Comparison of ENCODE assay signal across 9 mouse cellular contexts in genomic region chr15:77691532-77692311, GRCm38 (mm10). TPM values are rescaled to one million over a fixed set of nuclear protein-coding genes. Genes with fewer than 3 reads are reported as not detected.
DNase-seq lines count a peak whose midpoint lies in the region; ATAC-seq and TF ChIP-seq lines count a peak whose summit lies in the region.
"Not testable (repeated sequence)": the region's sequence is repeated elsewhere in the genome, so short reads cannot be mapped to it uniquely, and the experiment has no call there.
"Had no signal": no experiment of that assay in that cellular context is flagged by ENCODE, and none has a peak within 500 bp of the region (broad histone marks: within the 10 kb centered on the region; RNA-seq: fewer than 3 reads in every experiment).

No protein-coding gene starts in this region.

- H3K4me2 ChIP-seq in forebrain, embryonic 11.5 days (ENCODE audit: low read depth, low read length, severe bottlenecking), result peak overlapping the region; percentile 45
- peak overlapping the region; percentile 67 for H3K4me2 ChIP-seq in heart, embryonic 13.5 days
- H3K4me2 ChIP-seq in hindbrain, embryonic 16.5 days (ENCODE audit: low read length), result peak overlapping the region; percentile 35
- H3K4me2 ChIP-seq in limb, embryonic 11.5 days (ENCODE audit: low read depth, severe bottlenecking), result peak overlapping the region; percentile 29
- H3K4me2 ChIP-seq in neural tube, embryonic 12.5 days (replicated peaks), result peak overlapping the region; percentile 54

- peak overlapping the region; percentile 40; the same call in 1 of the 2 replicates for H3K9ac ChIP-seq in forebrain, embryonic 11.5 days (ENCODE audit: low read length)
- peak overlapping the region; percentile 65 for H3K9ac ChIP-seq in heart, embryonic 13.5 days
- not testable (repeated sequence) for H3K9ac ChIP-seq in hindbrain, embryonic 16.5 days (ENCODE audit: low read depth, low read length); neural tube, embryonic 12.5 days
- H3K9ac ChIP-seq in limb, embryonic 11.5 days (ENCODE audit: low read length), result peak overlapping the region; percentile 28

- TF ChIP-seq CTCF in thymus, adult 2 months (IDR thresholded peaks at IDR 0.05; ENCODE audit: borderline replicate concordance, control insufficient read depth, extremely low read depth, insufficient read depth, low read length, poor library complexity), result not testable (repeated sequence)

- not testable (repeated sequence) for TF ChIP-seq POLR2A in thymus, adult 2 months (IDR thresholded peaks at IDR 0.05; ENCODE audit: control insufficient read depth, extremely low read depth, insufficient read depth, low read length, poor library complexity)

- H3K9me3 ChIP-seq in forebrain, embryonic 11.5 days (ENCODE audit: control insufficient read depth, low read length); heart, embryonic 13.5 days; hindbrain, embryonic 16.5 days (ENCODE audit: control insufficient read depth, low read length); limb, embryonic 11.5 days (ENCODE audit: control insufficient read depth, low read length); midbrain, embryonic 10.5 days (replicated peaks); neural tube, embryonic 12.5 days: not testable (repeated sequence)

- H3K27ac ChIP-seq in forebrain, embryonic 11.5 days (ENCODE audit: low read depth, low read length); heart, embryonic 13.5 days (replicated peaks); hindbrain, embryonic 16.5 days (ENCODE audit: low read depth, low read length); limb, embryonic 11.5 days (replicated peaks; ENCODE audit: low read depth, low read length); midbrain, embryonic 10.5 days (replicated peaks); neural tube, embryonic 12.5 days: not testable (repeated sequence)
- H3K27ac ChIP-seq in thymus, adult 2 months (ENCODE audit: control insufficient read depth, insufficient read depth, low read length), result peak overlapping the region; percentile 46

- DNase-seq in embryo, embryonic 10.5 days (ENCODE audit: low spot score), result peak; percentile 66
- DNase-seq in forebrain, embryonic 11.5 days (ENCODE audit: low spot score), result peak; percentile 51
- peak; percentile 54 for DNase-seq in limb, embryonic 11.5 days (ENCODE audit: low spot score)
- peak; percentile 25 for DNase-seq in midbrain, embryonic 10.5 days (ENCODE audit: low spot score)
- DNase-seq in thymus, adult 2 months, result not testable (repeated sequence)

- 5% methylated on average over 19 of the region's 20 CpGs for WGBS in forebrain, embryonic 11.5 days
- WGBS in heart, embryonic 13.5 days, result 7% methylated on average over 19 of the region's 20 CpGs
- 10% methylated on average over 19 of the region's 20 CpGs for WGBS in hindbrain, embryonic 16.5 days
- WGBS in limb, embryonic 11.5 days, result 8% methylated on average over 19 of the region's 20 CpGs
- WGBS in midbrain, embryonic 10.5 days, result 6% methylated on average over 19 of the region's 20 CpGs
- 8% methylated on average over 20 of the region's 20 CpGs for WGBS in neural tube, embryonic 12.5 days
- 13% methylated on average over 20 of the region's 20 CpGs for WGBS in thymus, adult 2 months

- not testable (repeated sequence) for H3K27me3 ChIP-seq in forebrain, embryonic 11.5 days (ENCODE audit: control insufficient read depth, insufficient read depth, low read length); heart, embryonic 13.5 days (replicated peaks); hindbrain, embryonic 16.5 days (replicated peaks; ENCODE audit: control insufficient read depth, insufficient read depth, low read length); limb, embryonic 11.5 days (ENCODE audit: control insufficient read depth, insufficient read depth, low read length); neural tube, embryonic 12.5 days (replicated peaks); thymus, adult 2 months (ENCODE audit: control insufficient read depth, insufficient read depth, low read length)
- H3K27me3 ChIP-seq in midbrain, embryonic 10.5 days (ENCODE audit: low read depth, poor library complexity, severe bottlenecking), result peaks cover 12% of the 10 kb centered on the region

- H3K36me3 ChIP-seq in forebrain, embryonic 11.5 days (ENCODE audit: control insufficient read depth, insufficient read depth, low read length); heart, embryonic 13.5 days; hindbrain, embryonic 16.5 days (ENCODE audit: control insufficient read depth, insufficient read depth, low read length); limb, embryonic 11.5 days (ENCODE audit: control insufficient read depth, insufficient read depth, low read length); midbrain, embryonic 10.5 days; neural tube, embryonic 12.5 days; thymus, adult 2 months (ENCODE audit: control insufficient read depth, insufficient read depth, low read length): not testable (repeated sequence)

- H3K4me1 ChIP-seq in forebrain, embryonic 11.5 days (replicated peaks; ENCODE audit: control insufficient read depth, insufficient read depth, low read length); heart, embryonic 13.5 days; hindbrain, embryonic 16.5 days (ENCODE audit: control insufficient read depth, insufficient read depth, low read depth, low read length); limb, embryonic 11.5 days (ENCODE audit: control insufficient read depth, insufficient read depth, low read length); midbrain, embryonic 10.5 days; neural tube, embryonic 12.5 days; thymus, adult 2 months (replicated peaks; ENCODE audit: control insufficient read depth, insufficient read depth, low read length): not testable (repeated sequence)

- peak overlapping the region; percentile 18 for H3K4me3 ChIP-seq in forebrain, embryonic 11.5 days (ENCODE audit: low read depth, low read length)
- peak overlapping the region; percentile 44 for H3K4me3 ChIP-seq in heart, embryonic 13.5 days
- H3K4me3 ChIP-seq in hindbrain, embryonic 16.5 days (ENCODE audit: low read length), result peak overlapping the region; percentile 3; the same call in 1 of the 2 replicates
- not testable (repeated sequence) for H3K4me3 ChIP-seq in limb, embryonic 11.5 days (ENCODE audit: low read depth, low read length); neural tube, embryonic 12.5 days
- H3K4me3 ChIP-seq in midbrain, embryonic 10.5 days, result peak overlapping the region; percentile 44
- H3K4me3 ChIP-seq in thymus, adult 2 months (ENCODE audit: control insufficient read depth, insufficient read depth, low read length), result peak overlapping the region; percentile 40

- ATAC-seq in forebrain, embryonic 11.5 days (replicated peaks; ENCODE audit: low FRiP score); heart, embryonic 13.5 days (ENCODE audit: extremely low read depth, insufficient number of reproducible peaks, low FRiP score, low TSS enrichment); hindbrain, embryonic 16.5 days; limb, embryonic 11.5 days (ENCODE audit: insufficient number of reproducible peaks, low FRiP score, low TSS enrichment, low read depth); neural tube, embryonic 12.5 days (ENCODE audit: low FRiP score, low read depth): not testable (repeated sequence)

RNA-seq across cellular contexts. Expression of gene Apol7e, which starts 6.9 kb away (rescaled TPM):
- polyA plus RNA-seq in forebrain, embryonic 11.5 days (2014; fragmentation: Nextera tagmentation; extraction: Ambion mirVana), result not detected in 2 replicates
- polyA plus RNA-seq in heart, embryonic 13.5 days (2015; fragmentation: Nextera tagmentation; extraction: Ambion mirVana), result 0.08 TPM in 1 of 2 replicates, not detected in the other
- polyA plus RNA-seq in hindbrain, embryonic 16.5 days (2015; fragmentation: Nextera tagmentation; extraction: Ambion mirVana), result not detected in 2 replicates
- polyA plus RNA-seq in limb, embryonic 11.5 days (2014; fragmentation: Nextera tagmentation; extraction: Ambion mirVana), result not detected in 2 replicates
- not detected in 2 replicates for polyA plus RNA-seq in midbrain, embryonic 10.5 days (2016; fragmentation: Nextera tagmentation; extraction: Ambion mirVana)
- not detected in 2 replicates for polyA plus RNA-seq in neural tube, embryonic 12.5 days (2016; fragmentation: Nextera tagmentation; extraction: Ambion mirVana)
- 26.2 and 28.5 TPM in 2 replicates for polyA plus RNA-seq in thymus, adult 2 months (2012; rRNA removed)

RNA-seq across cellular contexts. Expression of gene Apol9b, which starts 37.1 kb away (rescaled TPM):
- polyA plus RNA-seq in forebrain, embryonic 11.5 days (2014; fragmentation: Nextera tagmentation; extraction: Ambion mirVana), result not detected in 2 replicates
- polyA plus RNA-seq in heart, embryonic 13.5 days (2015; fragmentation: Nextera tagmentation; extraction: Ambion mirVana), result 0.20 TPM in 1 of 2 replicates, not detected in the other
- polyA plus RNA-seq in hindbrain, embryonic 16.5 days (2015; fragmentation: Nextera tagmentation; extraction: Ambion mirVana), result 0.13 and 0.44 TPM in 2 replicates
- polyA plus RNA-seq in limb, embryonic 11.5 days (2014; fragmentation: Nextera tagmentation; extraction: Ambion mirVana), result not detected in 2 replicates
- polyA plus RNA-seq in midbrain, embryonic 10.5 days (2016; fragmentation: Nextera tagmentation; extraction: Ambion mirVana), result not detected in 2 replicates
- polyA plus RNA-seq in neural tube, embryonic 12.5 days (2016; fragmentation: Nextera tagmentation; extraction: Ambion mirVana), result not detected in 2 replicates
- polyA plus RNA-seq in thymus, adult 2 months (2012; rRNA removed), result 5.6 and 8.1 TPM in 2 replicates

RNA-seq across cellular contexts. Expression of gene Apol11b, which starts 48.6 kb away (rescaled TPM):
- not detected in 2 replicates for polyA plus RNA-seq in forebrain, embryonic 11.5 days (2014; fragmentation: Nextera tagmentation; extraction: Ambion mirVana)
- polyA plus RNA-seq in heart, embryonic 13.5 days (2015; fragmentation: Nextera tagmentation; extraction: Ambion mirVana), result 0.39 and 0.62 TPM in 2 replicates
- polyA plus RNA-seq in hindbrain, embryonic 16.5 days (2015; fragmentation: Nextera tagmentation; extraction: Ambion mirVana), result not detected in 2 replicates
- polyA plus RNA-seq in limb, embryonic 11.5 days (2014; fragmentation: Nextera tagmentation; extraction: Ambion mirVana), result 0.16 TPM in 1 of 2 replicates, not detected in the other
- polyA plus RNA-seq in midbrain, embryonic 10.5 days (2016; fragmentation: Nextera tagmentation; extraction: Ambion mirVana), result not detected in 2 replicates
- not detected in 2 replicates for polyA plus RNA-seq in neural tube, embryonic 12.5 days (2016; fragmentation: Nextera tagmentation; extraction: Ambion mirVana)
- polyA plus RNA-seq in thymus, adult 2 months (2012; rRNA removed), result 0.28 and 0.44 TPM in 2 replicates
- polyA plus RNA-seq: gonadal fat pad, adult 2 months had no signal

Comparison
In these comparisons a context has a peak if more than half of its experiments do, and no peak if none do; other contexts are left out.
1. RNA of gene Apol7e, which starts 6.9 kb away (polyA plus RNA-seq): 26.2 to 28.5 TPM in thymus, adult 2 months; 0.08 TPM in heart, embryonic 13.5 days, not detected in hindbrain, embryonic 16.5 days, not detected in forebrain, embryonic 11.5 days, not detected in limb, embryonic 11.5 days, not detected in midbrain, embryonic 10.5 days and not detected in neural tube, embryonic 12.5 days; every median in the first group is over 10 times any median in the second.
2. Peak in every context shown above with its lines, with median percentiles within 50 percentile points of each other: H3K4me2 ChIP-seq.